Mouse (Mus musculus) hindbrain, embryonic 16.5 days (tissue): ENCODE data around the gene Timp3. TPM values are rescaled to one million over a fixed set of nuclear protein-coding genes. Genes with fewer than 3 reads are reported as not detected.

ENCODE experiments used
- ATAC-seq: fragments of 200-750 bp; cut with Nextera tagmentation; 2 replicates; pipeline ENCODE4 v1.8.0; 2017; ENCODE audit warnings: moderate TSS enrichment, moderate library complexity
- H3K27ac ChIP-seq: fragments of 300-500 bp; sonication (generic); 2 replicates; pipeline ENCODE4 v1.5.1; 2014; ENCODE audit warnings: low read depth, mild to moderate bottlenecking, control low read depth, low read length, moderate library complexity
- H3K27me3 ChIP-seq: fragments of 300-500 bp; sonication (generic); replicated peaks from 2 replicates; pipeline ENCODE4 v1.6.1; 2014; ENCODE audit warnings: low read length; ENCODE audit not compliant: control insufficient read depth, insufficient read depth
- H3K36me3 ChIP-seq: fragments of 300-500 bp; sonication (generic); 2 replicates; pipeline ENCODE4 v1.6.1; 2014; ENCODE audit warnings: mild to moderate bottlenecking, low read length, moderate library complexity, mixed read lengths; ENCODE audit not compliant: control insufficient read depth, insufficient read depth
- H3K4me1 ChIP-seq: fragments of 300-500 bp; sonication (generic); 2 replicates; pipeline ENCODE4 v1.6.1; 2014; ENCODE audit warnings: low read depth, low read length; ENCODE audit not compliant: control insufficient read depth, insufficient read depth
- H3K4me2 ChIP-seq: fragments of 300-500 bp; sonication (generic); 2 replicates; pipeline ENCODE4 v1.6.1; 2014; ENCODE audit warnings: mild to moderate bottlenecking, low read length, control low read depth, moderate library complexity
- H3K4me3 ChIP-seq: fragments of 300-500 bp; sonication (generic); 2 replicates; pipeline ENCODE4 v1.5.1; 2014; ENCODE audit warnings: mild to moderate bottlenecking, low read length, control low read depth, moderate library complexity
- H3K9ac ChIP-seq: fragments of 300-500 bp; sonication (generic); 2 replicates; pipeline ENCODE4 v1.6.1; 2014; ENCODE audit warnings: low read depth, mild to moderate bottlenecking, control low read depth, low read length, moderate library complexity
- H3K9me3 ChIP-seq: fragments of 300-500 bp; sonication (generic); 2 replicates; pipeline ENCODE4 v1.6.1; 2014; ENCODE audit warnings: mild to moderate bottlenecking, low read length, moderate library complexity; ENCODE audit not compliant: control insufficient read depth
- WGBS: fragments of 180-500 bp; shearing (Covaris S2); extraction: QIAGEN DNeasy Blood & Tissue Kit; methylation state at CpG from one replicate; pipeline ENCODE4 v1.1.7; 2014; 5-methylcytosine and 5-hydroxymethylcytosine counted together
- polyA plus RNA-seq: library from polyadenylated mRNA; unstranded; fragments of >200 nt; fragmentation: Nextera tagmentation; extraction: Ambion mirVana; gene quantifications from 2 replicates; pipeline ENCODE4 v1.2.1, GENCODE M21; 2015

Gene Timp3
- polyA plus RNA-seq, 1 experiment from 2014 or later = 56.1 TPM

GRCm38 (mm10) chr10:86318552-86319140 lies 18.5 kb downstream of the Timp3 start:
- H3K9me3 ChIP-seq = no peaks in the 10 kb centered on the region
- no peak overlapping the region for H3K9ac ChIP-seq
- ATAC-seq = peak; percentile 31; the same call in 1 of the 2 replicates
- no peak overlapping the region for H3K4me2 ChIP-seq
- H3K27ac ChIP-seq = peak overlapping the region; percentile 13; the same call in 1 of the 2 replicates
- no peak overlapping the region for H3K4me3 ChIP-seq
- WGBS = 58% methylated on average over 5 of the region's 5 CpGs
- H3K36me3 ChIP-seq = no peaks in the 10 kb centered on the region
- H3K4me1 ChIP-seq = peaks cover 17% of the 10 kb centered on the region
- H3K27me3 ChIP-seq = no peaks in the 10 kb centered on the region

- no peak overlapping the region for H3K9ac ChIP-seq
- no peaks in the 10 kb centered on the region for H3K27me3 ChIP-seq
- peaks cover 17% of the 10 kb centered on the region for H3K4me1 ChIP-seq
- H3K9me3 ChIP-seq = no peaks in the 10 kb centered on the region
- H3K4me3 ChIP-seq = no peak overlapping the region
- 4% methylated on average over 3 of the region's 3 CpGs for WGBS
- no peak overlapping the region; the same call in 1 of the 2 replicates for H3K27ac ChIP-seq
- no peak overlapping the region for H3K4me2 ChIP-seq
- ATAC-seq = no peak
- no peaks in the 10 kb centered on the region for H3K36me3 ChIP-seq
Observed at GRCm38 (mm10) chr10:86319526-86319925, 19.4 kb downstream of the Timp3 start.

- Histone ChIP-seq H3K4me3 (no peak overlapping the region), H3K36me3 (no peaks in the 10 kb centered on the region), H3K9ac (no peak overlapping the region), H3K4me2 (no peak overlapping the region), H3K9me3 (no peaks in the 10 kb centered on the region), H3K27ac (no peak overlapping the region), H3K27me3 (no peaks in the 10 kb centered on the region), H3K4me1 (peaks cover 17% of the 10 kb centered on the region)
- no peak for ATAC-seq
- WGBS = 67% methylated on average over 5 of the region's 5 CpGs
Observed at GRCm38 (mm10) chr10:86320204-86320603, 20.0 kb downstream of the Timp3 start.

GRCm38 (mm10) chr10:86321194-86321593 lies 21.0 kb downstream of the Timp3 start:
- Histone ChIP-seq H3K4me3 (no peak overlapping the region), H3K4me1 (peaks cover 14% of the 10 kb centered on the region), H3K27me3 (no peaks in the 10 kb centered on the region), H3K9ac (no peak overlapping the region), H3K9me3 (no peaks in the 10 kb centered on the region), H3K27ac (no peak overlapping the region), H3K4me2 (no peak overlapping the region), H3K36me3 (no peaks in the 10 kb centered on the region)
- WGBS = 76% methylated on average over 8 of the region's 8 CpGs
- 0 out of 2 replicates have a peak, but pooled peaks have one; percentile 24 for ATAC-seq

GRCm38 (mm10) chr10:86322006-86322405 lies 21.8 kb downstream of the Timp3 start:
- Histone ChIP-seq H3K4me3 (no peak overlapping the region), H3K4me2 (no peak overlapping the region), H3K36me3 (no peaks in the 10 kb centered on the region), H3K4me1 (peaks cover 14% of the 10 kb centered on the region), H3K27me3 (no peaks in the 10 kb centered on the region), H3K27ac (no peak overlapping the region), H3K9ac (no peak overlapping the region), H3K9me3 (no peaks in the 10 kb centered on the region)
- 68% methylated on average over 1 of the region's 1 CpGs for WGBS
- ATAC-seq = no peak

GRCm38 (mm10) chr10:86323275-86323994 lies 23.3 kb downstream of the Timp3 start:
- Histone ChIP-seq H3K9me3 (no peaks in the 10 kb centered on the region), H3K4me2 (no peak overlapping the region), H3K4me1 (peaks cover 10% of the 10 kb centered on the region), H3K27me3 (no peaks in the 10 kb centered on the region), H3K4me3 (no peak overlapping the region), H3K9ac (no peak overlapping the region), H3K36me3 (no peaks in the 10 kb centered on the region), H3K27ac (0 out of 2 replicates have a peak overlapping the region, but pooled peaks have one; percentile 41)
- 75% methylated on average over 4 of the region's 4 CpGs for WGBS
- peak; percentile 59; the same call in 1 of the 2 replicates for ATAC-seq

- no peaks in the 10 kb centered on the region for H3K36me3 ChIP-seq
- no peaks in the 10 kb centered on the region for H3K27me3 ChIP-seq
- H3K4me2 ChIP-seq = no peak overlapping the region
- WGBS = 35% methylated on average over 6 of the region's 6 CpGs
- no peak overlapping the region for H3K4me3 ChIP-seq
- no peaks in the 10 kb centered on the region; the same call in 1 of the 2 replicates for H3K4me1 ChIP-seq
- no peaks in the 10 kb centered on the region for H3K9me3 ChIP-seq
- no peak overlapping the region for H3K9ac ChIP-seq
- no peak overlapping the region for H3K27ac ChIP-seq
- no peak for ATAC-seq
Observed at GRCm38 (mm10) chr10:86325272-86325671, 25.1 kb downstream of the Timp3 start.

GRCm38 (mm10) chr10:86328143-86328542 lies 28.0 kb downstream of the Timp3 start:
- WGBS = 93% methylated on average over 4 of the region's 4 CpGs
- H3K27me3 ChIP-seq = no peaks in the 10 kb centered on the region
- H3K36me3 ChIP-seq = no peaks in the 10 kb centered on the region
- H3K9ac ChIP-seq = no peak overlapping the region
- no peak overlapping the region for H3K4me3 ChIP-seq
- H3K4me2 ChIP-seq = no peak overlapping the region
- H3K27ac ChIP-seq = no peak overlapping the region
- peaks cover 9% of the 10 kb centered on the region for H3K4me1 ChIP-seq
- H3K9me3 ChIP-seq = no peaks in the 10 kb centered on the region
- ATAC-seq = no peak

- 80% methylated on average over 2 of the region's 2 CpGs for WGBS
- H3K27me3 ChIP-seq = no peaks in the 10 kb centered on the region
Observed at GRCm38 (mm10) chr10:86328691-86329090, 28.5 kb downstream of the Timp3 start.

More at GRCm38 (mm10) chr10:86328691-86329090, 28.5 kb downstream of the Timp3 start:
- H3K9me3 ChIP-seq = no peaks in the 10 kb centered on the region
- H3K36me3 ChIP-seq = no peaks in the 10 kb centered on the region
- no peak for ATAC-seq
- H3K27ac ChIP-seq = no peak overlapping the region
- peaks cover 9% of the 10 kb centered on the region for H3K4me1 ChIP-seq
- H3K4me2 ChIP-seq = no peak overlapping the region
- H3K4me3 ChIP-seq = no peak overlapping the region
- no peak overlapping the region for H3K9ac ChIP-seq
